Mouse (Mus musculus) layer of hippocampus, adult 11-12 months (tissue): ENCODE measurements at regions not wholly inside any gene's neighbourhood (a gene's known extent, or its start where the extent isn't known, plus 50 kb on each side); places are given as distances from the start of the nearest gene placed in this dataset.

Source experiments
- DNase-seq: peaks from one replicate; pipeline ENCODE4 v3.0.0; 2022; ENCODE audit warnings: low spot score

DNA sequence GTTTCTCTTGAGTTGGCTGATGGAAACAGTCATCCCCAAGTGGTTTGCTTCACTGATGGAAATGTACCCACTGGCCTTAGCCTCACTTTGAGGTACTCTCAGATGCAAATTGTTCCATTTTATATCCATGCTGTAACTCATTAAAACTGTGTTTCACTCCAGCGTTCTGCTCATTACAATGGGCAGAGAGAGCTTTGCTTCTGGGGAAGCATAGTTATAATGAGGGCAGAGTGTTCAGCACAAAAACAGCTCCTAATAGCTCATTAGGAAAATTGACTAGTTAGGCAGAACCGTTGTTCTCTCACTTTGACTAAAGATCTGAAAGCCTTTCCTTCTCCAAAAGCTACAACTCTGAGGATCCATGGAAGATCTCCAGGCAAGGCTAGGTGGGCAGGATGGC is 771.2 kb downstream of the Ntrk3 start:
- DNase-seq: no peak

DNA sequence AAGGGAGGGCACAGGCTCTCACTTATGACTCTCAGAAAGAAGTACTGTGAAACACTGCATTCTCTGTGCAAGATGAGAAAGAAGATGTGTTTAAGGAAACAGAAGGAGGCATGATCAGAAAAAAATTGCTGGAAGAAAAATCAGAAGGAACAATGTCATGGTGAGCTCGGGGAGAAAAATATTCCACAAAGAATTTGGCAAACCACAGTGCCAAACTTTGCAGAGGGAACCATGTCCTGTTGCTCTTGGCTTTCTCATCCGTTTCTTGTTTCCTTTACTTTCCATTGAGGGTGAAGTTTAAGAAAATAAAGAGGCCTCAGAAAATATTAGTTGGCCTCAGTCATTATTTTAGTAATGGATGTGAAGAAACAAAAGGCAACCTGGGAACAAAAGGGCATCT is 804.4 kb downstream of the Ntrk3 start:
- DNase-seq: no peak

DNA sequence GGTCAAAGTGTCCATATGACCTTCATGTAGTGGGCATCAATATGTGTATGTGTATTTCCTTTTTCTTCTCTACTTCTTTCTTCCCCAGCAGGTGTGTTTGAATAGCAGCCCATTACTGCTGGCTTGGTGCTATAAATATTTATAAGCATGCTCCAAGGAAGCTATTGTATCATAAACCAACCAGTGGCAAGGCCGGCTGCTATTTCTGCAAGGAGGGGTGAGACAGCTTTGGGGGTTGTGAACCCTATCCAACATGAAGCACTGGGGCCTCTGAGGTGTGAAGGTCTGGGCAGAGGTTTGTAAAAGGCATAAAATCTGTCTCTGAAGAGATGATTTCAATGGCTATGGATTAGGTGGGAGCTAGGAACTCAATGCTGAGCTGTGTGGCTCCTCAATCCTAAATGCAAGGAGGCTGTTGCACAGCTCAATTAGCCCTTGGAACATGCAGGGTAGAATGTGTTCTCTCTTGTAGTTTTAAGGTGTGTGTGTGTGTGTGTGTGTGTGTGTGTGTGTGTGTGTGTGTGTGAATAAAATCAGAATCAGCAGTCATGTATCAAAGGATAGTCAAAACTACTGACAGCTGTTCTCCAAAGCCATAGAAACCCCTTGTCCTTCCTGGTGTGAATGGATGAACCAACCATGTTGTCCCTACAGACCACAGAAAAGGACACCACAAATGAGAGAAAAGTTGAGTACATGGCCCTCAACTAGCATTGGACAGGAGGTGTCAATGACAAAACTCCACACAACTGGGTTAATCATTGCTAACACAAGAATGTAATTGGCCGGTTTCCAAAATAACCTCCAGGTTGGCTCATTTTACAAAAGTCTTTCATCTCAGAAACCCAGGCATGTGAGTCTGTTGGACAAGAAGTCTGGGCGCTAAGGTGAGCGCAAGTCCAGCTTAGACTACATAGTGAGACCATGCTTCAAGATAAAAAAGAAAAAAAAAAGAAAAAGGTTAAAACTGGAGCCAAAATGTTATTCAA is 809.0 kb downstream of the Ntrk3 start:
- DNase-seq: no peak

DNA sequence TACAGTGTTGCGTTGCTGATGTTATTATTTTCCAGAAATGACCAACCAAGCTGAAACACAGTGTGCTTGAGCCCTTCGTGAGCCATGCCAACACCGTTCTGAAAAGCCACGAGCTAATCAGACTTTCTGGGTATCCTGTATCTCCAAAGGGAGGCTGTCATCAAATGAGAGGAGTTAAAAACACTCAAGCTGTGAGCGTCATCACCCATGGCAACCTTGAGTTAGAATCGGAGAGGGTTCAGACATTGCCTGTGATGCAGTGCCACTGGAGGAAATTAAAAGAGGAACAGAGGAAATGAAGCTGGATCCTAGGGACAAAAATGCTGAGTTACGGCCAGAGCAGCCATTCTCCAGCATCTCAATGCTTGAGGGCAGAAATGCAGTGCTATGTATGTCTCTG is 838.6 kb downstream of the Ntrk3 start:
- no peak for DNase-seq

DNA sequence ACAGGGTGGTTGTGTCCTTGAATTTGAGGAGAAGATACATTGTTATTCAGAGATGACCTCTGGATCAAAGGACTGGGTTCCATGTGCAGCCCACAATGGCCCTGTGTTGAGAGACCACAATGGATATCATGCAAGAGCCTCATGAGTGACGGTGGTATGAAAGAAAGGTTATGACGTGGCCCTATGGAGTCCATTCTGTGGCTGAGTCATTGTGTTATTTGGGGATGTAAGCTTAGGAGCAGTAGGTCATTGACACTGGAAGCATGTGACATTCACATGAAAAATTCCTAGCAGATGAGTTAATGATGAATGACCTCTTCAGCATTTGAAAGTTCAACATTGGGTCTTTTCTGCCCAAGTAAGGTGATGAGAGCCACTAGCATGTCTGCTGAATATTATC is 849.3 kb downstream of the Ntrk3 start:
- no peak for DNase-seq

DNA sequence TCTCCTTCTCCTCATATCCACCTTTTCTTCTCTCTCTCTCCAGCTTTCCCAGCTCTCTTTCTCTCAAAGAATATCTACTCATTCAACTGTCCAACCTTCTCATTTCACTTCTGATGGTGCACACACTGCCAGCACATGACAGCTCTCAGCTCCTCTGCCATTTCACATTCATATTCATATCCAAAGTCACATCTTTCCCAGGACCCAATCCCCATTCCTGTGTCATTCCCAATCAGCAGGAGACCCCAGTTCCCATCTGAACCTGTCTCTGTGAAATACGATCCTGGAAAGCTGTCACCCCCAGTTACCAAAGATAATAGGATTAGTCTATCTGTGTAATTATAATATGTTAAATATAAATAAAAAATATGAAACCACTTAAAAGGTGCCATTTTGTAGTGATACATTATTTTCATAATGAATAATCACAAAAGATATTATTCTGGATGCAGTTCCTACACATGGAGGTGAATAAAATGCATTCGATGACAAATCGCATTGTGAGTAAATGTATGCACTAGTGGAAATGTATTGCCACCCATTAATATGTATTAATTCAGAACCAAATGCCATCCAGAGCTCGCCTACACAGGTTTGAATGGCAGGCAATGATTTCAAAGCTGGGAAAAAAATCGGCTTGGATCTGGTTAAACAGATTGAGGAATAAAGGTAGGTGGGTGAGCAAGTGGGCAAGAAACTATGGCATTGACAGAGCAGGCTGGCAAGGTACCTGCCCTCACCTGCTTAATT is 855.0 kb downstream of the Ntrk3 start:
- no peak for DNase-seq

DNA sequence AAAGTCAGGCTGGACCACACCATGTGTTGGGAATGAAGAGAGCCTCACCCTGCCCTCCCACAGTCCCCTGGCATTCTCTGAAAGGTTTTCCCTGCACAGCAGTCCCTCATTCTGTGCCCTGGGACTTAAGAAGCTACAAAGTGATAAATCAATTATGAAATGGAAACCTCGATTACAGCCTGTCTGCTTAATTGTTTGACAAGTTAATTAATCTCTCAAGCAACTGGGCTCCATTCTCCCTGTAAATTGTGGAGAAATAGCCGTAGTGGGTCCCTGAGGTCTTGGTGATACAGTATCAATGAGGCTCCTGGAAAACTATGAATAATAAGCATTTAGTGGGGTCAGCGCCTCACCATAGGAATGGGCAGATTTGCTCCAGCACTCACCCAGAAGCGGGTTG is 870.3 kb downstream of the Ntrk3 start:
- no peak for DNase-seq

DNA sequence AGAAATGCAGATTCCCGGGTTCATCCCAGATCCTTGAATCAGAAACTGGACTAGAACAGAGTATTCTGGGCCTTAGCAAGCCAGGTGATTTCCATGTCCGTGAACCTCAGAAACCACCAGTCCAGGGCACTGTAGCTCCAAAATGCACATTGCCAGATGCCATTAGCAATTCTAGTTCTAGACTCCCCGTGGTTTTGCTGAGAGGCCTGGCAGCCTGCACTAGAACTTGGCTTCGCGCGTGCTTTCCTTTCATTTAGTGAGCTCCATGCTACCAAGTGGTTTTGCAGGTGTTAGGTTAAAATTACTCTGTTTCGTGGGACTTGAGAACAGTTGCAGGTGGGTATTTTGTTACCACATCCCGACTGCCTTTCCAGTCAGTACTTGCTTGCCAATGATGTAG is 876.0 kb downstream of the Ntrk3 start:
- DNase-seq: no peak

DNA sequence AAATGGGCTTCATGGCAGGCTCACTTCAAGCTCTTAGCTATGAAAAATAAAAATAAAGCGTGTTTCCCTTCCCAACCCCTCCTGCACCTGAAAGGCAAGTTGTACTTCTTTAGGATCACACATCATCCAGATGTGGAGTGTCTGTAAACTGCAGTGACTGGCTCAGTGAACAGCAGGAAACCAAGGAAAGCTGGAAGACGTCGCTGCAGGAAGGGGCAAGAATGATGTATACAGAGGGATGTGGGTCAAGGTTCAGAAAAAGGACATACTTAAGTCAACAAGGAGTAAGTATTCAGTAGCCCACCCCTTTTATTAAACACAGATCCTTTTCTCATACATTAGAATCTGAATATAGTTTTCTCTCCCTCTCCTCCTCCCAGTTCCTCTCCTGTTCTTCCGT is 879.4 kb downstream of the Ntrk3 start:
- no peak for DNase-seq

DNA sequence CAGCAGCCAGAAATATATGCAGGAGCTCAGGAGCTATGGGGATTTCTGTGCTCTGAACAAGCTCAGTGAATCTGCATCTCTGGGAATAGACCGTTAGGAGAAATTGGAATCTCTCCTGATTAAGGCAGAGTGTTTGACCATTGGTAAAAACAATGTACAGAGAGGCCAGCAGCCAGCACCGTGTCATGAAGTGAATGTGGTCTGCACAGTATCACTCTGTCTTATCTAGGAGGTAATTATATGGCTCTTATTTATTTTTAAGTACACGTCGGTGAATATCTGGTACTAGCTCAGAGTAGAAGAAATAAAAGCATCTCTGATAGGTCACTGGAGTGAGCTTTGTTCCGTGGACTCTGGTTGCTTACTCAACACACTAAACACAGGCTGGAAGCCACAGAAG is 879.8 kb downstream of the Ntrk3 start:
- DNase-seq: no peak

DNA sequence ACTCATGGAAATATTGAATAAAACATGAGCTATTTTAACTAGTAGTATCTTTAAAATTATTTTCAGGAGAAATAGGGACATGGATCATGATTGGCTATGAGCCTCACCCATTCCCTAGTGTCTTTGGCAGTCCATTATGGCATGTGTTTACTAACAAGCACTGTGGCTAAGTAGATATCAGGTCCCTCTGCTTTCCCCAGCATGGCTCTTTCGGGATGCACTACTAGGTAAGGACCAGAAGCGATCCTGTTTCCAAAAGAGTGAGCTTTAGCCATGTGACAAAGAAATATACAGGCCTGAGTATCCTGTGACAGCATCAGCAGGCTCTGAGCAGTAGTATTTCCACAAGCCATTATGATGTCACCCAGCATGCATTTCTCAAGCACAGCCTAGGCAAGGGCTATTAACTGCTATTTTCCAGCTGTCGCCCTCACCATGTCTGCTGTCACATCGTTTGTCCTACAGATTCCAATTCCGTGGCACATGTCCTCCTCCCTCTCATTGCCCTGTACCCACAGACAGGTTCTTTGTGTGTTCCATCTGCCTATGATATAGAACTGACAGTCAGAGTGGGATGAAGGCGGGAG is 882.1 kb downstream of the Ntrk3 start:
- no peak for DNase-seq

DNA sequence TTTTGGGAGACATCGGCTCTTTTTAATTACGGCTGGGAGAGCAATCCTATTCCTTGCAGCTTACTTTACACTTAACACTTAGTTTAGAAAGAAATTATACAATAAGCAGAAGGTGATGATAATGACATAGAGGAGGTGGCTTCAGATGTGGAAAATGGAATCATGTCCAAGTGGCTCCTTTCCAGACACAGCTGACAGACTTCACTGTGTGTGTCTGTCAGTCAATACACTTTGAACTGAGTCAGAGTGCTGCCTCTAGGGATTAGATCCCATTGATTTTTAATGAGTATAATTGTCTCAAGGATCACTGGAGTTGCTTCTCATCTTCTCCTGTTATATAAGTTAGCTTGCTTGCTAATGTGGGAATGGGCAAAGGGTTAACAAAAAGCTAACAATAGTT is 882.7 kb downstream of the Ntrk3 start:
- DNase-seq: no peak

DNA sequence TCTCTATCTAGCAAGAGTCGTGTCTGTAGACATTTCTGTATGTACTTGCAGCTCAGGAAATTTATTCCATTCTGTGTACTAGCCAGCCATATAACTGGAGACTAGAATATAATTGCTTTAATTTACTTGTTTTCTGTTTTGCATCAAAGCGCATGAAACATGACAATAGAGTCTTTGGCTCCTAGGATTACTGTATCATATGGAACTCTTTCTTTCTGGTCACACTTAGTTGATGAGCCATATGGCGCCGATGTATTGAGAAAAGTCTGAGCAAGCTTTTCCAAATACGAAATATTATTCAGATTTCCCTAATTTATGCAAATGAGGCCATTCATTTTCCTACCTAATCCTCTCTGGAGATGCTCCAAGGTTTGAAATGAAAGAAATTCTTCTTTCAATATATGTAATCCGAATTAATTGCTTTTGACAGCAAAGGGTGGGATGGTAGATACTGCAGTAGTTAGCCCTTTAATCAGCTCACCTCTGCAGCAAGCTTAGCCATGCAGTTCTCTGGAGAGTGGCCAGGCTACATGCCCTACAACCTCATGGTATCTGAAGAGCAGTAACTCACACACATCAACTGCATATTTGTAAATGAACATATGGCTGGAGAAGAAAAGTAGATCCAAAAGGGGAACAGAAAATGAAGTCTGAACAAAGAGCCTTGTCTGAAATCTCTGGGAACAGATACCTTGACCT is 913.4 kb downstream of the Ntrk3 start:
- no peak for DNase-seq

DNA sequence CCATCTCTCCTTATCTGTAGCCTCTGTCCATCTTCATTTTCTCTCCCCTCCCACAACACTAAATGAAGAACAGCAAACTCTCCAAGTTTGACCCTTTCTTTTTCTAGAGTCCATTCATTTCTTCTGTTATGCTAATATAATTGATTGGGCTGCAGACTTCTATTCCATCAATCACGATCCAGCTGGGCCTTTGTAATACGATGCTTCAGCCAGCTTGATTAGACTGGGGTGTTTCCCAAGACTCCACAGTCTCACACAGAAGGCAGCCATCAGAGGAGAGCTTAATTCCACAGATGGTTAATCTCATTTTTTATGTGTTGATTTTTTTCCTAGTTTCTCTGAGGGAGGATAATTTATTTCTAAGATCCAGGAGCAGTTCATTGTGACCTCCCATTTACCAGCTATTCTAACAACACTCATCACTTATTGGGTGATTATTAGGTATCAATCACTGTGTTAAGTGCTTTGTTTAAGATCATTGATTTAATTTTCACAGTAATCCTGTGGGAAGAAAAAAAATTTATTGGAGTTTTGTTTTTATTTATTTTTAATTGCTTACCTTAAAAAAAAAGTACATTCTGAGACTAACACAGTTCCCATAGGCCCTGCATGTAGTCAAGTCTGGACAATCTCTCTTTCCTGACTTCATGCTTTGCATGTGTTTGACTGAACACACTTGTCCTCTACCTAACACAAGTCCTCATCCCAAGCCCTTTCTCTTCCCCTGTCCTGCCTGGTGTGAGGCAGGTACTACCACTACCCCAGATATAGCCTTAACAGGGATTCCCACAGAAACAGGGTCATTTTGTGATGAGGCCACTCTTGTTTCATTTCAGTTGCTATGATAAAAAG is 925.5 kb downstream of the Ntrk3 start:
- no peak for DNase-seq

DNA sequence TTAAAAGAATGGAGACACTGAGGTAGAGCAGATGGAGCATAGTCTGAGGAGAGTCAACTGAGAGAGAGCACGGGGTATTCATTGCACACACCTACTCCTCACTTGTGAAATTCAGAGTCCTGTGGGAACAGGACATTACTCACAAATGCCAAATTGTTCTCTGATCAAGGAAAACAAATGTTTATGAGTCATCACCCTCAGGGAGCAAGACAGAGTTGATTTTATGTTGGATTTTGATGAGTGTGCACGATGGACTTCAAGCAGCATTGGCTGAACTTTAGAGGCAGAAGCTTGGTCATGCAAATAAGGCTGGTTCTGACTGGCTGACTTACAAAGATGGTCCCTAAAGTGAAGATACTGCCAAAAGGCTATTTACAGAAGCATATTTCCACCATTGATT is 951.0 kb downstream of the Ntrk3 start:
- no peak for DNase-seq

DNA sequence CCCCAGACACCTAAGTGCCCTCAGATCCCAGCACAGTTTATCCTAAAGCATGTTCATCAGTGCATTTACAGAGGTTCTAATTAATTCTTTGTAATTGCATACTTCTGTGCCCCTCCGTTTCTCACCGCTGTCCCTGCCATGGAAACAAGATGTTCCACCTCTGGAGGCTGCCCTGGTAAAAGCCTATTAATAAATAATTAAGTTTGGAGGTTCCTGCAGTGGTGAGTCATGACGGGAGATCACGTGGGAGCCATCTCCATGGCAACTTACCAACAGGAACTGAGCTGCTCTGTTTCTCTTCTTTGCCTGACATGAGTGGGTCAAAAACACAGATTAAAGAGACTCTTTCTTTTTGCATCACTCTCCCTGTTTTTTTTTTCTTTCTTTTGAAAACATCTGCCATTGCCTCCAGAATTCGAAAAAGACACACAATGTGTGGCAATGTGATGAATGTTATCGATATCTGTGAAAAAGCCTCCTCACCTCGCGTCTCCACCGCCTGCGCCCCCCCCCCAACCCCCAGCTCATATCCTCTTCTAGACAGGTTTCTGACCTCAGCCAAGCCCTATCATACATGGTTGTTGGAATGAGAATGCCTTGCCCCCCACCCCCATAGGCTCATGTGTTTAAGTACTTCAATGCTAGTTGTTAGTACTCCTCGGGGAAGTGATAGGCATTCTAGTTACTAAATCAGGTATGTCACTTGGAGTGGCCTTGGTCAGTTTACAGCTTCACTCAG is 965.9 kb downstream of the Ntrk3 start:
- peak; percentile 69 for DNase-seq

DNA sequence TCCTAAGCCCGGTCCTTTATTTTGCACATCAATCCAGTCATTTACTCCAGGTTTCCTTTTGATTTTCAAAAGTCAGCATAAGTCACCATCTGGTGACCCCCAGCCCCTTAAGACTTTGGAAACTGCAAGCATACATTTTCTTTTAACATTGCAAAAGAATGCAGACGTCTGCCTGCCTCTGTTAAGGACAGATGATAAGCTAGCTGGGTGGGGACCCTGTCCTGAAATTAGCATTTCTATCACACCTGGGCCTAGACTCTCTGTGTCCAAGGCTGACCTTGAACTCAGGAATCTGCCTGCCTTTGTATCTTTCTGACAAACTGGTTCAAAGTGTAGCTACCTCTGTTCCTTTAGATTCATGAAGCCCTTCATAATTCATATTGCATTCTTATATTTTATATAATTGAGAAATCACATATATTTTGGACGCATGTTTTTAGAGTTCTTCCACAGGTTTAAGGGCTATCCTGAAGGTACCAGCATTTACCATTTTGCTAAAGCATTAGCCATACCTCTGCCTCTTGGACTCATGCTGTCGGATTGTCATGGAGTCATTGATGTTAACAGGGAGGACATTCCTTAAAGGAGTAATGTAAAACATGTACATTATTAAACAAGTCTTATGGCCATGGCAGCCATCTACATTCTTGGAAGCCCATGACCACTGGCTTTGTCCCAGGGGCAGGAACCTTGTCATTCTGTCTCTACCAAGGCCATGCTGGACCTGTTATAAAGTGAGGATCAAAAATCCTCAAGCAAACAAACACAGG is 998.6 kb downstream of the Ntrk3 start:
- no peak for DNase-seq
